7 mouse cellular contexts compared by ENCODE assay signal in genomic region chr17:35865481-35866280, GRCm38 (mm10). TPM values are rescaled to one million over a fixed set of nuclear protein-coding genes. Genes with fewer than 3 reads are reported as not detected.
DNase-seq lines count a peak whose midpoint lies in the region; ATAC-seq and TF ChIP-seq lines count a peak whose summit lies in the region.

TSS of gene Ppp1r18 (plus strand) at chr17:35865593.

- DNase-seq in ES-E14 (ENCODE audit: low read depth, low spot score): no peak
- no peak for DNase-seq in adrenal gland, adult 8-10 months
- peak; percentile 88 for DNase-seq in heart, postnatal 4 days

- ATAC-seq in forebrain, embryonic 13.5 days: peak; percentile 61
- peak; percentile 76 for ATAC-seq in limb, embryonic 13.5 days (ENCODE audit: low FRiP score, low read depth)
- peak; percentile 59 for ATAC-seq in midbrain, embryonic 15.5 days (replicated peaks)
- ATAC-seq in stomach, embryonic 16.5 days (ENCODE audit: insufficient read depth, low FRiP score): peak; percentile 67

- no peaks in the 10 kb centered on the region for H3K27me3 ChIP-seq in forebrain, embryonic 13.5 days
- no peaks in the 10 kb centered on the region for H3K27me3 ChIP-seq in limb, embryonic 13.5 days
- no peaks in the 10 kb centered on the region for H3K27me3 ChIP-seq in midbrain, embryonic 15.5 days (replicated peaks)
- H3K27me3 ChIP-seq in stomach, embryonic 16.5 days (ENCODE audit: control insufficient read depth, insufficient read depth, low read length): no peaks in the 10 kb centered on the region

- H3K9ac ChIP-seq in ES-E14 (ENCODE audit: insufficient read depth, low read depth, low read length, poor library complexity, severe bottlenecking): peak within 1 kb of the TSS; percentile 81
- H3K9ac ChIP-seq in forebrain, embryonic 13.5 days: peak within 1 kb of the TSS; percentile 91
- peak within 1 kb of the TSS; percentile 86 for H3K9ac ChIP-seq in limb, embryonic 13.5 days
- peak within 1 kb of the TSS; percentile 91 for H3K9ac ChIP-seq in midbrain, embryonic 15.5 days
- H3K9ac ChIP-seq in stomach, embryonic 16.5 days (ENCODE audit: low read length): peak within 1 kb of the TSS; percentile 85

- in situ Hi-C loops in ES-E14 (cut with MboI; ENCODE audit: low sequenced_read_pairs in 2 of 2, unreplicated experiment in 2 of 2): no loop called here

- WGBS in forebrain, embryonic 13.5 days: under 1% methylated on average over 47 of the region's 48 CpGs
- under 1% methylated on average over 44 of the region's 48 CpGs for WGBS in limb, embryonic 13.5 days
- WGBS in midbrain, embryonic 15.5 days: under 1% methylated on average over 48 of the region's 48 CpGs
- WGBS in stomach, embryonic 16.5 days: under 1% methylated on average over 46 of the region's 48 CpGs

- no peaks in the 10 kb centered on the region for H3K9me3 ChIP-seq in ES-E14 (ENCODE audit: control insufficient read depth, insufficient read depth, low read depth, low read length)
- no peaks in the 10 kb centered on the region for H3K9me3 ChIP-seq in forebrain, embryonic 13.5 days (replicated peaks)
- no peaks in the 10 kb centered on the region for H3K9me3 ChIP-seq in limb, embryonic 13.5 days
- H3K9me3 ChIP-seq in midbrain, embryonic 15.5 days: no peaks in the 10 kb centered on the region
- H3K9me3 ChIP-seq in stomach, embryonic 16.5 days (replicated peaks; ENCODE audit: control insufficient read depth, low read length): no peaks in the 10 kb centered on the region

- H3K4me1 ChIP-seq in ES-E14 (ENCODE audit: control insufficient read depth in 2 of 2, insufficient read depth in 2 of 2, low read length in 2 of 2, poor library complexity in 1 of 2): peaks cover 4 to 15% of the 10 kb centered on the region in 2 experiments; a peak in 2 of 4 replicates
- H3K4me1 ChIP-seq in forebrain, embryonic 13.5 days: peaks cover 66% of the 10 kb centered on the region
- H3K4me1 ChIP-seq in limb, embryonic 13.5 days: peaks cover 56% of the 10 kb centered on the region
- peaks cover 56% of the 10 kb centered on the region for H3K4me1 ChIP-seq in midbrain, embryonic 15.5 days
- H3K4me1 ChIP-seq in stomach, embryonic 16.5 days (ENCODE audit: control insufficient read depth, insufficient read depth, low read length): peaks cover 46% of the 10 kb centered on the region

- H3K4me2 ChIP-seq in forebrain, embryonic 13.5 days: peak within 1 kb of the TSS; percentile 100
- H3K4me2 ChIP-seq in limb, embryonic 13.5 days (replicated peaks): peak within 1 kb of the TSS; percentile 99
- peak within 1 kb of the TSS; percentile 97 for H3K4me2 ChIP-seq in midbrain, embryonic 15.5 days
- H3K4me2 ChIP-seq in stomach, embryonic 16.5 days (ENCODE audit: low read depth, low read length): peak within 1 kb of the TSS; percentile 90

- peaks cover 4% of the 10 kb centered on the region; the same call in 1 of the 2 replicates for H3K36me3 ChIP-seq in ES-E14 (ENCODE audit: control insufficient read depth, insufficient read depth, low read length, poor library complexity, severe bottlenecking)
- peaks cover 8% of the 10 kb centered on the region for H3K36me3 ChIP-seq in forebrain, embryonic 13.5 days (ENCODE audit: poor library complexity, severe bottlenecking)
- peaks cover 7% of the 10 kb centered on the region; the same call in 1 of the 2 replicates for H3K36me3 ChIP-seq in limb, embryonic 13.5 days
- no peaks in the 10 kb centered on the region for H3K36me3 ChIP-seq in midbrain, embryonic 15.5 days (replicated peaks)
- H3K36me3 ChIP-seq in stomach, embryonic 16.5 days (ENCODE audit: control insufficient read depth, insufficient read depth, low read length): no peaks in the 10 kb centered on the region

- H3K4me3 ChIP-seq in ES-E14 (ENCODE audit: insufficient read depth in 1 of 2, low read depth in 1 of 2, low read length in 2 of 2, poor library complexity in 1 of 2, severe bottlenecking in 1 of 2): peak within 1 kb of the TSS; percentile 78 to 91
- peak within 1 kb of the TSS; percentile 77 for H3K4me3 ChIP-seq in forebrain, embryonic 13.5 days
- H3K4me3 ChIP-seq in limb, embryonic 13.5 days: peak within 1 kb of the TSS; percentile 63
- peak within 1 kb of the TSS; percentile 78 for H3K4me3 ChIP-seq in midbrain, embryonic 15.5 days
- peak within 1 kb of the TSS; percentile 74 for H3K4me3 ChIP-seq in stomach, embryonic 16.5 days (replicated peaks; ENCODE audit: low read length)

- H3K27ac ChIP-seq in ES-E14 (ENCODE audit: insufficient read depth, low read depth, low read length, poor library complexity, severe bottlenecking): peak within 1 kb of the TSS; percentile 78
- H3K27ac ChIP-seq in forebrain, embryonic 13.5 days: peak within 1 kb of the TSS; percentile 99
- peak within 1 kb of the TSS; percentile 95 for H3K27ac ChIP-seq in limb, embryonic 13.5 days
- H3K27ac ChIP-seq in midbrain, embryonic 15.5 days: peak within 1 kb of the TSS; percentile 98
- peak within 1 kb of the TSS; percentile 99 for H3K27ac ChIP-seq in stomach, embryonic 16.5 days (ENCODE audit: low read length)

TF ChIP-seq in ES-E14, 5 proteins besides CTCF, POLR2A, EP300 and RAD21:
- no peak for TF ChIP-seq HCFC1 (IDR thresholded peaks at IDR 0.05; ENCODE audit: borderline replicate concordance, insufficient read depth, low read length)
- TF ChIP-seq ZNF384 (IDR thresholded peaks at IDR 0.05; ENCODE audit: low read depth, low read length): no peak
- no peak for TF ChIP-seq ZC3H11A (IDR thresholded peaks at IDR 0.05; ENCODE audit: borderline replicate concordance, low read depth, low read length)
- no peak for TF ChIP-seq MAFK (IDR thresholded peaks at IDR 0.05; ENCODE audit: insufficient read depth, low read depth, low read length)
- TF ChIP-seq CHD2 (IDR thresholded peaks at IDR 0.05; ENCODE audit: low read depth, low read length): no peak
TF ChIP-seq in ES-E14: peak in this region for 0.

RNA-seq across cellular contexts. Expression of gene Ppp1r18, which starts in this region (rescaled TPM):
- 23.2 and 29.9 TPM in 2 replicates for total RNA-seq in ES-E14 (2012; rRNA removed)
- 10 to 100 TPM; 35.4 to 47.9 (median 40.0) TPM for total RNA-seq in adrenal gland, adult 8-10 months (2022)
- polyA plus RNA-seq in forebrain, embryonic 13.5 days (2015; fragmentation: Nextera tagmentation; extraction: Ambion mirVana): 20.9 and 22.7 TPM in 2 replicates
- total RNA-seq in heart, postnatal 4 days (2021): 10 to 100 TPM; 32.6 to 32.7 TPM
- polyA plus RNA-seq in limb, embryonic 13.5 days (2015; fragmentation: Nextera tagmentation; extraction: Ambion mirVana): 22.4 and 27.6 TPM in 2 replicates
- 20.3 and 23.3 TPM in 2 replicates for polyA plus RNA-seq in midbrain, embryonic 15.5 days (2015; fragmentation: Nextera tagmentation; extraction: Ambion mirVana)
- polyA plus RNA-seq in stomach, embryonic 16.5 days (2015; fragmentation: Nextera tagmentation; extraction: Ambion mirVana): 20.1 and 20.2 TPM in 2 replicates
